Mouse (Mus musculus) left cerebral cortex, adult 9 months (tissue): ENCODE measurements around the gene Stpg3.

Experiments
- DNase-seq, 2 experiments: peaks; one replicate each; pipeline ENCODE4 v3.0.0; 2022; ENCODE audit warnings: low spot score in 2 of 2

Gene Stpg3

DNA sequence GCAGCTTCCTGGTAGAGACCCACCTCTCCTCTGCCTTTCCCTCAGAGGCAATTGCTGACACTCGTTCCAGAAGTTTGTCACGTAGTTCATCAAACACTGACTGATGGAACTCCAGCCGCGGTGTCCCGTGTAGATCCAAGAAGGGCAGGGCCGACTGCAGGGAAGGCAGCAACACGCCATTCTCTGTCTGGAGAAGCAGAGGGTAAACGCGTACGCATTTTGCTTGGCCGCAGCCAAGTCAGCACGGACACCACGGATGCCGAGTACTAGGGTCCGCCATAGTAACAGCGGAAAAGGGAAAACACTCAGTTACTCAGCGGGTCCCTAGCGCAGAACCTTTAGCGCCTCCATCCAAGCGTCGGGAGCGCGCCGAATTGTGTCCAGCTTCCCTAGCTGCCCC lies 3.8 kb downstream of the Stpg3 start:
- no peak for DNase-seq

DNA sequence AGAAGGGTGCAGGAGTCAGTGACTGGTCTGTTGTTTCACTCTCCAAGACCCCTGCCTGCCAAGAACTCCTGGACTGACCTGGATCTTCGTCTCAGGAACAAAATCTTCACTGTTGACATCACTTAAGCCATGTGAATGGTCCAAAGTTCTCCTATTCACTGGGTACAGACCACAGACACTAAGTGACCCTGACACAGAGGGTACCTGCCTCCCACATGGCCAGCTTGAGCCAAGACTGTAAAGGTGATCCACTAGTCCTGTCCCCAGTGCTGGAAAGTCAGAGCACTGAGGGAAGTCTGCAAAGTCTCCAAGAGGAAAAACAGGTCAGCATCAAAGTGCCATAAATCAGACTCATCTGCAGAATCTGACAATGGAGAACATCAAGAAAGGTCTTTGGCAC lies 6.8 kb downstream of the Stpg3 start:
- DNase-seq: no peak

DNA sequence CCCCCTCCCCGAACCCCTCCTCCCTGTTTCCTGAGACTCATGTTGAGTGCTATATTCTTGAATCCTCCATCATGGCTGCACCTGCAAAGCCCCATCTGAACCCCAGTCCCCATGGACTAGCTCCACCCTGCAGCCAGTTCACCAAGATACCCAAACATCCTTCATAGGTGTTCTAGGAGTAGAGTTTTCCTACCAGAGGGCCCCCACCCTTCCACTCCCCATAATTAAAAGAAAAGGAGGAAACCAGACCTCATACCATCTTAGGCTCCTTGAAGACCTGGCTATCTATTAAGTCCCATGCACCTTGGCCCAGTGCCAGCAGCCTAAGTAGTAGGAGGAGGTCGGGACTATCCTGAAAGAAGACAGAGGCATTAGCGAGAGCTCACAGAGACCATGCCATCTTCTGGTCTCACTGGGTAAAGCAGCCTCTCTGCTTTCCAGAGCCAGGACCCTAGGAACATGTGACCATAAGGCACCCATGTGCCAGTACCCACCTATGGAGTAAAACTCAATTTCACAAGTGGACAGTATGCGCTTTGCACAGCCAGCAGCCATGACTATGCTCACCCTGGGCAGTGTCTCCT lies 10.7 kb downstream of the Stpg3 start:
- DNase-seq: no peak

DNA sequence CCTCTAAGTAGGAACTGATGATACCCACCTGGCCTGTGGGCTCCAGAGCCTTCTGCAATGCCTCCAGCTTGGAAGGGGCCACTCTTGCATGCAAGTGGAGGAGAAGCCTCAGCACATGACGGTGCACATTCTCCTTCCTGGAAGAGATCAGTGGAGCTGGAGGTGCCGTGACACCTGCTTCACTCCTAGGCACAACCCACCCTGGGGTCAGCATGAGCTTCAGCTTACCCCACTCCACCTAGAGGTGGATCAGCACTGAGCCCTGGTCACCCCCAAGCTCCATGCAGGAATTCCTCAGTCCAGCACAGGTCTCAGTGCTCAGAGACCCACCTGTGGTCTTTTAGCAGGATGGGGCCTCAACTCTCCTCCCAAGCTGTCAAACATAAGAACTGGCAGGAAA lies 13.8 kb downstream of the Stpg3 start:
- DNase-seq: no peak

DNA sequence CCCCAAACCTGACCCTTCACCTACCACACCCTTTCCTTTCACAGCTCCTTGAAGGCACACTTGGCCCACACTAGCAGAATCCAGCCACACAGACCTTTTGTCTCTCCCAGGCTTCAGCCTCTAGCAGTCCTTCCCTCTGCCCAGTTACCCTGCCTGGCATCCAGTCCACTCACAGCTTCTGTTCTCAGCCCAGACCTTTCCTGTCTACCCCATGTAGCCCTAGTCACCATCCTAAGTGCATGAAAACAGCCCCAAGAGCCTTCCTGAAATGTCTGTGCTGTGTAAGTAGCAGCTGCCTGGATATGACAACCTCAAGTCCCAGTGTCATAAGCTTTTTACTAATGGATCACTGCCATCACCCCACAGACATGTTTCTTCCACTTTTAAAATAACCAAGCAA lies 16.5 kb downstream of the Stpg3 start:
- no peak for DNase-seq

DNA sequence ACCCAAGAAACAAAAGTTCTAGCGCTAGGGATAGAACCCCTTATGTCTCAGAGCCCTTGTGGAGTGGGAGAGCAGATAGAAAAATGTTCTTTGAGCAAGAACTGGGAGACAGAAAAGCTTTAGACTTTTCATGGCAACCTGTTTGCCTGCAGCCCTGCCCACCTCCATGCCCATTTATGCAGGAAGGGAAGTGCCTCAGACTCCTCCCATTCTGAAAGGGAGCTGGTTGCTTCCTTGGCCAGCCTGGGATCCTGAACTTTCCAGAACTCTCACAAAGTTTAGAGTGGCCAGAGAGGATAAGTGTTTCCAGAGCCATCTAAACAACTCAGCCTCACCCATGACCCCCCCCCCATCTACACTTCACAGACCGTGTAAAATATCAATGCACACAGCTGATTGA lies 17.2 kb downstream of the Stpg3 start:
- no peak for DNase-seq

DNA sequence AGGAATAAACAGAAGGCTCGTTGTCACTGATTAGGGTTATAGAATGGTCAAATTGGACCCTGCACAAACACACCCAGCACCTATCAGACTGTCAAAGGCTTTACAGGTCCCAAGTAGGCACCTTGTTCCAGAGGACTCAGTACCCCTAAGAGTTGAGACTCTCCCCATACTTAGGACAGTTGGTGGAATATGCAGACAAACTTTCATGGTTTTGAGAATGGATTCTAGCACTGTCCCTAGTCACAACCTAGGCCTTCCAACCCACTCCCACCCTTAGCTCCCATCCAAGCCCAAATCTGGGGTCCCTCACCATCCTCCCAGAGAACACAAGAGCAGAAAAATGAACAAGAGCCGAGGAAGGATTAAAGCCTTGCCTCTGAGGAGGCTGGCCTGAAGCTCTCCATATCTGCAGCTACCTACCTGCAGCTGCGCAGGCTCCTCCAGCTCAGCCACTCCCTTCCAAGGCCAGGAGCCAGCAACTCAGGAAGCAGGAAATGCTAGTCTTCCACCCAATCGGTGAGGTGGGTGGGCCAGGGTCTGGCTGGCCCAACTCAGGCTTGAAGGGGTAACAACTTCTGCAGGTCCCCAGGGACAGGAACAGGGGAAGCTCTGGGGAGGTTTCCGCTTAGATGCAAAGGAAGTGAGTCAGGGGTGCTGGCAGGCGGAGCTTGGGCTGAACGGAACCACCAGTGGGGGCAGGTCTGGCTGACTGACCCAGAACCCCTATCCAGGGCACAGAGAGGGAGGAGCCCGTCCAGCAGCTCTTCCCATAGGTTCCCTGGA lies 18.1 kb downstream of the Stpg3 start, which contains the start of gene Tor4a:
Gene Tor4a (minus strand): TSS at position 715 of the 783 bp plus-strand sequence.
- DNase-seq: peak in 1 of 2 experiments; percentile 24

DNA sequence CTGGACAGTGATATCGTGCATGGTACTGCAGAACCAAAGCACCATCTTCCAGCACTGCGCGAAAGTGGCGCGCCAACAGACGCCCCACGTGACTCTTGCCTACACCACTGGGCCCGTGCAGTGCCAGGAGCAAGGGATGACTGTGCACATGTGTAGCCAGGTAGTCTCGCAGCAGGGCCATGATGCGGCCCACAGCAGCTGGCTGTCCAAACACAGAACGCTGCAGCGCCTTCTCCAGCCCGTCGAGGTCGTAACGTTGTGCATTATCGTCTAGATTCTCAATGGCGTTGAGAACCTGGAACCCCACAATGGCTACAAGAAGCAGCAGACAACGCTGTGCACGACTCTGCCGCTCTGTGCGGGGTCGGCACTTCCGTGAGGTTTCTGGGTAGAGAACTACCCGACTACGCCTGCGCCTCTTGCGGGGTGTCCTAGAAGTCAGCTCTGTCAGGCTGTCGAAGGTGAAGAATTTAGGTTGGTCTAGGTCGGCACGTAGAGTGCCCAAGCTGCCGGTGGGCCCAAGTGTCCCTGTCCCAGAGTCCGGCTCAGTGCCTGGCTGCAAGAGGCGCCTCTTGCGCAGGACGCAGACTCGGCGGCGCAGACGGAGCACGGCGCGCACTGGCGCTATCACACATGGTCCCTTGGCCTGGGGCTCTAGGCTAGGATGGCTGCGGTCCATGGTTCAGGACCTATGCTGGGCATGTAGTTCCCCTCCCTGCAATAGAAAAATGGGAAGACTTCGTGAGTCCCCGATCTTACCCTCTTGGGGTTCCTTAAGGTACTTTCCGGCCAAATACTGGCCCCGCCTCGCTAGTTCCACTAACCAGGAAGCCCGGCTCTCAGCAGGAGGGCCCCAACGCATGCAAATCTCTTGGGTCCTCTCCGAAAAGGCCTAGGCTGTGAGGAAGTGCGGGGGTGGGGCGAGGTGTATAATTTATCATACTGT lies 19.0 kb downstream of the Stpg3 start:
- no peak for DNase-seq

DNA sequence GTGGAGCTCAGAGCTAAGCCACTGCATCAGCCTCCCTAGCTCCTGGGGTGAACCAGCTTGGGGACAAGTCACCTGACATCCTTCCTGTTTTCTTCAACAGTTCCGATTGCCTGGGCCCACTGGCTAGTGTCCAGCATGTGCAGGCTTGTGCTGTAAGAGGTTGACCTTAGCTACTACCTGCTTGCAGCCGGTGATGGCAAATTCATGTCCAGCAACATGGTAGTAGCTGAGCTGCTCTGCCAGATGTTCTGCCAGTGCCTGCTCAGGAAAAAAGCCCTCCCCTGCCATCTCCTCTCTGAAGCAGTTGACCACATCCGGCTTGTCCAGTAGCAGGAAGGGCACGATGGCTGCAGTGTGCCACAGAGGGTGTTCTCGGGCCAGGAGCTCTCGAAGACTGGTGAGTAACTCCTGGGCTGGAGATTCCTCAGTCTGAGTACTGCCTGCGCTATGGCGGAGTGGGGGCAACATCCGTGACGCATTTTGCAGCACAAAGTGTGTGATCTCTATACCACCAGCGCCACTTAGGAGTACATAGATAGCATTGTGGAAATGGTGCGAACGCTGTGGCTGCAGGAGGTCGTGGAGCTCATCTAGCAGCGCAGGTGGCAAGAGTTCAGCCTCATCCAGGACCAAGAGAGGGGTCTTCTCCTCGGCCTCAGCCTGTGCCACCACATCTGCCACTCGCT lies 19.8 kb downstream of the Stpg3 start:
- no peak for DNase-seq

DNA sequence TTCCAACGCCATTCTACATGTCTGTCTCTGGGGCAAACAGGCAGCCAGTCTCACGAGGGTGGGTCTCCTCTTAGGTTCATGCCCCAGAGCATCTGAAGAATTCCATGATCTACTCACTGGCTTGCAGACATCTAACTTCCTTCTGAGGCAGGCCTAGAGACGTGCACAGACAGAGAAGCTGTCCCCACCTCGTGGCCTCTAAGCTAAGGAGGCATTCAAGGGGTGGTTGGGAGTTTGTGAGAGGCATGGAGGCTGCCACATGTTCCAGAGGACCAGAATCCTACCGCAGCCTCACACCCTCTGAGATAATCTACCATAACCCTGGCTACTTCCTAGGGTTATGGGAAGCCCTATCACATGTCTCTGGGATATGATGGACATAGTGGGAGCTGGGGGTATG lies 20.4 kb downstream of the Stpg3 start:
- DNase-seq: no peak

DNA sequence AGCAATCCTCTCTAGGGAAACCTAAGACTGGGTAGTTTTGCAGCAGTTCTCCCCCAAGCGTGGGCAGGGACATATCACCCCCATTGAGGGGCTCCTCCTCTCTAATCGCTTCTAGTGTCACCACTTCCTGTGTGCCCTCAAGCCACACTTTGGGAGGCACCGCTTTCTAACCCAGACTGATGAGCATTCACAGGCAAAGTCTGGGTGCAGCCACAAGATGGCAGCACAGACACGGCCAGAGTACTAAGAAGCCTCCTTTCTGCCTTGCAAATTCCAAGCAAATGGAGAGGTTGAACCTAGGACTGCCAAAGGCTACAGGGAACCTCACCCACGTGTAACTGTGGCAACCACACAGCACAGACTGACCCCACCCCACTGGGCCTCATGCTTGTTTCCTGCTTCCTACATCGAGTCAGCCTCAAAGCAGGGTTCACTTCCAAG lies 21.1 kb downstream of the Stpg3 start:
- DNase-seq: peak in 1 of 2 experiments; percentile 83

DNA sequence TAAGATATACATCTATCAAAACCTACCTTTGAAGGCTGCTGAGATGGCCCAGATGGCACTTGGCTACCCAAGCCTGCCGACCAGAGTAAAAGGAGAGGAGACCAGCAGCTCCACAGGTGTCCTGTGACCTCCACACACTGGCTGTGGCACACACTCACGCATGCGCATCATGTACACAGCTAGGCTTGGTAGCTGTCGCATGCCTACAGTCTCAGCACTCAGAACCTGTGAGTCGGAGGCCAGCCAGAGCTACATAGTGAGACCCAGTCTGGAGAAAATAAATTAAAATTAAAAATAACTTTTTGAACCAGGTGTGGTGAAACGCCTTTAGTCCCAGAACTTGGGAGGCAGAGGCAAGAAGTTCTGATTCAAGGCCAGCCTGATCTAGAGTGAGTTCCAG lies 26.6 kb downstream of the Stpg3 start:
- no peak for DNase-seq

DNA sequence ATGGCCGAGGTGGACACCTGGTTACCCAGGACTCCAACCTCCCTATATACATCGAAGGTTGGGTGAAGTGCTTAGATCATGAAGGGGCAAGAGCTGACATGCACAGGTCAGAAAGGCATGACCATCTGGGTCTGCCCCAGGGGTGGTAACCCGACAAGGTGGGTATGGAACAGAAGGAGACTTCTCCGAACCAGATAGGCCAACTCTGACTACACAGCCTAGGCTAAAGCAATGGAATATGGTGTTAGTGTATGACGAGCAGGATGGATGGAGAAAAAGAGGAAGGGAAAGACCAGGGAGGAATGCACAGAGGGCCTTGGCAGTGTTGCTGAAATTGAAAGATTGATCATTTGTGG lies 27.9 kb downstream of the Stpg3 start:
- DNase-seq: no peak

DNA sequence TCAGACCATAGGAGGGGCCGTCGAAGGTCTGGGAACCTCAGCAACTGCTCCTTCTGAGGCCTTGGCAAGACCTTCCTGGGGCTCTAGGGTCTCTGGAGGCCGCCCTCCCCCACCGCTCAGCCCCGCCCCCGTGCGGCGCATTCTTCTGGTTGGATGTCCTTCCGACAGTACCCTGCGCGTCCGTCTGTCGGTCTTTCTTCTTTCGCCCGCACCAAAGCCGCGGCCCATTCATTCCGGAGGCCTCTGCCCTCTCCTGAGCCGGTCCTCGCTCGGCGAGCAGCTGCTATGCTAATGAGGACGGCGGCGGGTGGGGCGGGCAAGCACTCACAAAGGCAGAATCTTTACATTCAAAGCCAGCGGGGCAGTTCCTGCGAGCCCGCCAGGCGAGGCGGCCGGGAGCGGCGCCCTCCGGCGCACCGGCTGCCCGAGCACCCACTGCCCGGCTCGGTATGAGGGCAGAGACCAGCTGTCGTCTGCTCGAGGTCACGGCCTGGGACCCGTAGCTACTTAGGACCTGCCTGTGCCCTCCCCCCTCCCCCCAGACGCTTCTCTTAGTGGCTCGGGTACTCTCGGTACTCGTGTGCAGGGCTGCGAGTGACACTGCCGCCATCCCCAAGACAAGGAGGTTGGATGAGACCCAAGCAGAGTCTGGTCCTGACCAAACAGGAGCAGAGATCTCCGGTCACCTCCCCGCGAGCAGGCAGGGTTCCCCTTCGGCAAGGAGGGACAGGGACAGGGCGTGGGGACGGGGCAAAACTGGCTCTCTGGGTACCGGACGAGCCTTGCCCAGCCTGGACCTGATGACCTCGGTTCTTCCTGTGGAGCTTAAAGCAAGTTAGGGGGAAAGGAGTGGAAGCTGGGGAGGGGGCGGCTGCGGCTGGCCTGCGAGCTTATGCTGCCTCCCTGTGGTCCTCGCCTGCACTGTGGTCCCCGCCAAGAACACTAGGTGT lies 28.5 kb downstream of the Stpg3 start:
- DNase-seq: peak in 1 of 2 experiments; percentile 35

DNA sequence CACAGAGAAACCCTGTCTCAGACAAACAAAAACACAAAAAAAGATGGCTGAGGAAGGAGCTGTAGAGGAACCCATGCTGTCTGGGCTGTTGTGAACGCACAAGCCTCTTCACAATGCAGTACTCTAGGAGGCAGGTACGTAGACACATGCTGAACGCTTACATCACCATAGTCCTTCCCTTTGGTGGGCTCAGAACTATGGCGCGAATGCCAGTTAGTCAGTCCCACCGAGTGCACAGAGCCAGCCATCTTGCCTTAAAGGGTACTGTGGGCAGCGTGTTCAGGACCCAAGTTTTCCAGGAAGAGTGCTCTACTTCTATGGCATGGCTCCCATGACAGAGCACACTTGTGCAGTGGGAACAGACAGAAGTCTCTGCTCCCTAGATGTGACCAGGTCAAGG lies 29.9 kb downstream of the Stpg3 start:
- DNase-seq: no peak

DNA sequence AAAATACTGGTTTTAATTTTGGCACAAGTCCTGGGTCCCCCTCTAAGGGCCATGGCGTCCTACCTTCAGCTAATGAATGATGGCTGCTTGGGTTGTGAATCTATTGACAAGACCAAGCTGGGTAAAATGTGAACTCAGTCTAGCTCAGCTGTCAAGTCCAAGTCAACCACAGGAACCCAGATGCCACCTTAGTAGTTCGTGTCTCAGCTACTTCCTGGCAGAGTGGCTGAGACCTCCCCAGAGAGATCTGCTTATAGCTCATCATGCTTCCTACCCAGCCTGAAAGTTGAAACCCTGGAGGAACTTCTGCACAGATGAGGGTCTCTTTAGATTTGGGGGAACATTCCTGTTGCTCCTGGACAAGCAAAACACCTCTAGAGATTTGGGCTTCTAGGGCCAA lies 31.1 kb downstream of the Stpg3 start:
- no peak for DNase-seq

DNA sequence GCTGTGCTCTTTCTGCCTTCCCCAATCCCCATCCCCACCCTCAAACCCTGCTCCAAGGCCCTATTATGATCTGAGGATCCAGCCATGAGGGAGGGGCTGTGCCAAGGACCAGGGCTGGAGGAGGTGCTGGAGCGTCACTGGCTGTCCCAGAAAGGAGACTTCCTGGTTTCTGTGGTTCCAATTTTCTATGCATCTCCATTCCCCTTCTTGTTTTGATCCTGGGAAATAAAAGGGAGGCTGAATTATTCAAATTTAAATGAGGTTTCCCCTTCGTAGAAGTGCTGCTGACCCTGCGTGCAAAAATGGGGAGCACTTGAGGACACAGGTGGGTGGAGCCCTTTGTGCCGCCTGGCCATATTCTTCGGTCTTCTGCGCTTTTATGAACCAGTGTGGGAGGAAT lies 31.8 kb downstream of the Stpg3 start:
- no peak for DNase-seq

DNA sequence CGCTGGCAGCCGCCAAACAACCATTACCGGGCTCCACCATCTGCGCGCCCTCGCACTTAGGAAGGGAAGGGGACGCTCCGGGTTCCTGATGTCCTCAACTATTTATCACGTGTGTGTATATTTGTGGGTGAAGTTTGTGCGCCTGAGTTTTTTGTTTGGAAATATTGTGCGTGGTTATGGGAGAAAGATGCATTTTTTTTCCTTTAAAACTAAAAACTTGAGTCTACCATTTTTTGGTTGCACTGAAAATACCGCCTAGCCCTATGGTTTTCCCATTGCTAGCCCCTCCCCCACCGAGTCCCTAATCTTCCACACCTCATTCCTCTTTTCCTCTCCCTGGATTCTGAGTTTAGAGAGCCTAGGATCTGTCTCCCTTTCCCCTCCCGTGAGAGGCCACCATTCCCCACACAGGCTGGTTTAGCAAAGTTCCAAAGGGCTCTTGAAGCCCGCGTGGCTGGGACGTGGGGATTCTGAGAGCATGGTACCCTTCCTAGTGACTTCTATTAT lies 32.5 kb downstream of the Stpg3 start:
- DNase-seq: no peak

DNA sequence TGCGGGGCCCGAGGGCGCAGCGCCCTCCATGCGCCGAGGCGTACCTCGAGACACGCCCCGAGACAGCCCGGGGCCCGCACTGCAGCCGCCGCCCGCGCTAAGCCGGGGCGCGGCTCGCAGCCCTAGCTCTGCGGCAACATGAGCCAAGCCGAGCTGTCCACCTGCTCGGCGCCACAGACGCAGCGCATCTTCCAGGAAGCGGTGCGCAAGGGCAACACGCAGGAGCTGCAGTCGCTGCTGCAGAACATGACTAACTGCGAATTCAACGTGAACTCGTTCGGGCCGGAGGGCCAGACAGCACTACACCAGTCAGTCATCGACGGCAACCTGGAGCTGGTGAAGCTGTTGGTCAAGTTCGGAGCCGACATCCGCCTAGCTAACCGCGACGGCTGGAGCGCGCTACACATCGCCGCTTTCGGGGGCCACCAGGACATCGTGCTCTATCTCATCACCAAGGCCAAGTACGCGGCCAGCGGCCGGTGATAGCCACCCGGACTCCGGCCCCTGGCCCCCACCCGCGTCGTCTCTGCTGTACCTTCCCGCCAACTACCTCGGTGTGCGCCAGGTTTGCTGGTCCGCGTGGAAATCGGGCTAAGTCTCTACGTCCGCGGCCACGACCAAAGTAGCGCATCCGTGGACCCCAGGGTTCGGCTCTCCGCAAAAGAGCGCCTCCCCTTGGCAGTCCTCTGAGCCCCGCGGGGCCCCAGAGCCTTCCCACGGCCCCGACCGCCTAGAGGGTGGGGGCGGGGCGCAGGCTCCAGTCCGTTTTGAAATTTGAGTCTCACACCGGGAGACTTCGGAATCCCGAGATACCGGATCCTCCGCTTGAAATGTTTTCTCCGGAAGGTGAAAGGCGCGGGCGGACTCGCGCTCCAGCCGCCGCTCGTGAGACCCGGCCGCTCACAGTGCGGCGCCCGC lies 33.2 kb downstream of the Stpg3 start:
- DNase-seq: peak in 1 of 2 experiments; percentile 24
